Mouse (Mus musculus) neural tube, embryonic 15.5 days (tissue): Measurements from ENCODE around the gene Pfkfb4. TPM values are rescaled to one million over a fixed set of nuclear protein-coding genes. Genes with fewer than 3 reads are reported as not detected.
A peak's percentile ranks its signal among the peaks of the same experiment; 100 is the strongest.

Experiments used
- ATAC-seq: fragments of 200-750 bp; cut with Nextera tagmentation; 2 replicates; pipeline ENCODE4 v1.8.0; 2017; ENCODE audit warnings: mild to moderate bottlenecking, moderate TSS enrichment, moderate library complexity; ENCODE audit not compliant: low FRiP score
- H3K27ac ChIP-seq: fragments of 300-500 bp; sonication (generic); replicated peaks from 2 replicates; pipeline ENCODE4 v1.5.1; 2015; ENCODE audit warnings: mild to moderate bottlenecking, inconsistent platforms
- H3K27me3 ChIP-seq: fragments of 300-500 bp; sonication (generic); replicated peaks from 2 replicates; pipeline ENCODE4 v1.6.1; 2015; ENCODE audit warnings: inconsistent platforms
- H3K36me3 ChIP-seq: fragments of 300-500 bp; sonication (generic); 2 replicates; pipeline ENCODE4 v1.6.1; 2015; ENCODE audit warnings: inconsistent platforms
- H3K4me1 ChIP-seq: fragments of 300-500 bp; sonication (generic); 2 replicates; pipeline ENCODE4 v1.6.1; 2015; ENCODE audit warnings: inconsistent platforms
- H3K4me2 ChIP-seq: fragments of 300-500 bp; sonication (generic); 2 replicates; pipeline ENCODE4 v1.6.1; 2015; ENCODE audit warnings: inconsistent platforms, mild to moderate bottlenecking, moderate library complexity
- H3K4me3 ChIP-seq: fragments of 300-500 bp; sonication (generic); replicated peaks from 2 replicates; pipeline ENCODE4 v1.5.1; 2015; ENCODE audit warnings: mild to moderate bottlenecking, inconsistent platforms
- H3K9ac ChIP-seq: fragments of 300-500 bp; sonication (generic); replicated peaks from 2 replicates; pipeline ENCODE4 v1.6.1; 2015; ENCODE audit warnings: mild to moderate bottlenecking, inconsistent platforms
- H3K9me3 ChIP-seq: fragments of 300-500 bp; sonication (generic); replicated peaks from 2 replicates; pipeline ENCODE4 v1.6.1; 2016; ENCODE audit warnings: inconsistent platforms
- WGBS: fragments of 180-500 bp; shearing (Covaris S2); methylation state at CpG from one replicate; pipeline ENCODE4 v1.1.7; 2015; ENCODE audit warnings: mixed read lengths; 5-methylcytosine and 5-hydroxymethylcytosine counted together
- polyA plus RNA-seq: library from polyadenylated mRNA; unstranded; fragments of >200 nt; fragmentation: Nextera tagmentation; extraction: Ambion mirVana; gene quantifications from 2 replicates; pipeline ENCODE4 v1.2.1, GENCODE M21; 2015

Gene Pfkfb4
- 26.3 and 30.1 TPM in 2 replicates for polyA plus RNA-seq

DNA sequence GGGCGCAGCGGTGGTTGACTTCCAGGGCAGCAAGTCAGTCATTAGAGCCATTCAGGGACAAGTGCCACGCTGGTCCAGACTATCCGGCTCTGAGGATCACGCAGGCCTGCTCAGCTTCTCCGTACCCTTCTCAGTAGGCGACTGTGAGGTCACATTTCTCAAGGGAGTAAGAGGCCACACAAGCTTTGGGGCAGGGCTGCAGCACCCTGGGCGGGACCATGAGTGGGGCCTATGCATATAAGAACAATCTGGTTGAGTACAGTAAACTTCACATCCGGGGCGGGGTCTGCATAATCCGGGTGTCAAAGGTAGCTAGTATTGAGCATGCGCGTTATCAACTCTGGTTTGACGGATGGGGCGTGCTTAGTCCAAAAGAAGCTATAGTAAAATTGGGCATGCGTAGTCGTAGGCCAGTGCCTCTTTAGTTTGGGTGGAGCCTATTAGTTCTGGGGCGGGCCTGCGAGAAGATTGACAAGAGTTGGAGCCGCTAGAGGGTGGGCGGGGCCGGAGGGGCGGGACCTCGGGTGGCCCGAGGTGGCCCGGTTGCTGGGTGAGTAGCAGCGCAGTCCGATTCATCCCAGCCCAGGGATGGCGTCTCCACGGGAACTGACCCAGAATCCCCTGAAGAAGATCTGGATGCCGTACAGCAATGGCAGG is at the start of gene Pfkfb4:
Pfkfb4 (plus strand) TSS at position 351 of the 657 bp plus-strand sequence.
- Histone ChIP-seq H3K4me3 (peak within 1 kb of the TSS; percentile 56), H3K27me3 (no peaks in the 10 kb centered on the region), H3K4me2 (peak within 1 kb of the TSS; percentile 85), H3K27ac (peak within 1 kb of the TSS; percentile 86), H3K9me3 (no peaks in the 10 kb centered on the region), H3K36me3 (no peaks in the 10 kb centered on the region), H3K9ac (peak within 1 kb of the TSS; percentile 63), H3K4me1 (peaks cover 44% of the 10 kb centered on the region)
- whole genome bisulfite sequencing = 1% methylated on average over 31 of the region's 31 CpGs
- ATAC-seq = peak; percentile 95

DNA sequence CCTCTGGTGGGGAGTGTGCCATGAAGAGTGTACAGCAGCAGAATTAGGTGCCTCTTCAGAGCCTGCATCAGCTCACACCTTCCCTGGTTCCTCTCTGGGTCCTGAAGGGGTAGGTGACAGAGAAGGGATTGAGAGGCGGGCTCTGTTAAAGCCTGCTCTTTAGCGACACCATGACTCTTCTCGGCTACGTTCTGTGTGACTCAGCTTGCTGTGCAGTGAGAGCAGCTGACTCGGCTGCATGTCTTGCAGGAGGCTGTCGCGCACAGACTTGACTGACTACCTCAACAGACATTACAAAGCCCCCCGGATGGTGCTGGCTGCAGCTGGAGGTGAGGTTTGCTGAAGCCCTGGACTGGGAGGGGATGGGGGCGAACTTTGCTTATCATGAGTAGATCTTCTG is 46.5 kb upstream of the Pfkfb4 start:
- no peak overlapping the region for H3K4me2 ChIP-seq
- no peaks in the 10 kb centered on the region for H3K9me3 ChIP-seq
- no peaks in the 10 kb centered on the region for H3K4me1 ChIP-seq
- no peak for ATAC-seq
- H3K27me3 ChIP-seq = no peaks in the 10 kb centered on the region
- H3K4me3 ChIP-seq = no peak overlapping the region
- no peak overlapping the region for H3K9ac ChIP-seq
- WGBS = 85% methylated on average over 9 of the region's 9 CpGs
- H3K36me3 ChIP-seq = peaks cover 91% of the 10 kb centered on the region
- no peak overlapping the region for H3K27ac ChIP-seq

DNA sequence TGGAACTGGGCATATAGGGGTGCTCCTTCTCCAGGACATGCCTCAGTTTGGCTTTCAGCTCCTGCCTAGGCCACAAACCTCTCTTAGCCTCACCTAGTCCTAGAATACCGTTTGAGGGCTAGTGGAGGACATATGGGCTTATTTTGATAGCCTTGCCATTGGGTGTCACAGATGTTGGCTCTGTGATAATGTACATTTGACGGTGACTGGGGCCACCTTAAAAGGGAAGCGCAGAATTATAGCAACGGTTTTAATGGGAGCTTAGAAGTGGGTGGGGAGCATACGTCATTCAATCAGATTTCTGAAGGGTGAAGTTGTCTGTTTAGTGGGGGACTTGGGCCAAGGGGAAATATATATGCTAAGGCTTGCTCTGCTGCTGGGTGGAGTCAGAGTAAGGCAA is 46.0 kb upstream of the Pfkfb4 start:
- Histone ChIP-seq H3K4me3 (no peak overlapping the region), H3K9ac (no peak overlapping the region), H3K4me2 (no peak overlapping the region), H3K9me3 (no peaks in the 10 kb centered on the region), H3K27ac (no peak overlapping the region), H3K27me3 (no peaks in the 10 kb centered on the region), H3K4me1 (no peaks in the 10 kb centered on the region), H3K36me3 (peaks cover 91% of the 10 kb centered on the region)
- 92% methylated on average over 5 of the region's 5 CpGs for WGBS
- no peak for ATAC-seq

DNA sequence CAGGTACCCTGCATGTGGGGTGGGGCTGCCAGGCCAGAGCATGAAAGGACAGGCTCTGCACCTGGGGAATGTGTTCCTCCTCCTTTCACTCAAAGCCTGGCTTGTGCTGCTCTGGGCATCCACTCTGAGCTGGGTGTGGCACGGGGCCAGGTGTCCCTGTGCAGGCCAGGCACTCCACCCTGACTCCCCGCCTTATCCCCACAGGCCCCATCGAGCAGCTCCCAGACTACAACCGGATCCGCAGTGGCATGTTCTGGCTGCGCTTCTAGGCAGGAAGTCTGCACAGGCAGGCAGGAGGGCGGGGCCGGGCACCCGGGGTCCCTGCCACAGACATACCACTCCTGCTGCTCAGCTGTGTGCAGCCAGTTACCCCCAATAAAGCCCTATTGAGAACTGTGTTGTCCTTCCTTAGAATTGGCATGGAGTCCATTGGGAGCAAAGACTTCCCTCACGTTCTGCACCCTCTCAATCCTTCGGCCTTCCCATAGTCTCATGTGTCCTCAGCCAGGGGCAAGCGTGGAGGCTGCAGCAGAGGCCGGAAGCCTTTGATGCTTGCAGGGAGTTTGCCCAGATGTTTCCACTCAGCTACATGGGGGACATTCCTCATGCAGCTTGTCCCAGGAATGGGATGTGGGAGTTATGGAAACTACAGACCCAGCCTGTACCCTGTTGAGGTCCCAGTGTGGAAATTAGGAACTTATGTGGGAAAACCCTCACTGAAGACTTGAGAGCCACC is 42.2 kb upstream of the Pfkfb4 start:
- H3K27ac ChIP-seq = no peak overlapping the region
- H3K4me3 ChIP-seq = no peak overlapping the region
- peaks cover 59% of the 10 kb centered on the region for H3K36me3 ChIP-seq
- WGBS = 88% methylated on average over 13 of the region's 13 CpGs
- no peak; the same call in 1 of the 2 replicates for ATAC-seq
- H3K27me3 ChIP-seq = peaks cover 23% of the 10 kb centered on the region
- H3K9me3 ChIP-seq = no peaks in the 10 kb centered on the region
- H3K4me1 ChIP-seq = no peaks in the 10 kb centered on the region
- no peak overlapping the region for H3K4me2 ChIP-seq
- no peak overlapping the region for H3K9ac ChIP-seq

DNA sequence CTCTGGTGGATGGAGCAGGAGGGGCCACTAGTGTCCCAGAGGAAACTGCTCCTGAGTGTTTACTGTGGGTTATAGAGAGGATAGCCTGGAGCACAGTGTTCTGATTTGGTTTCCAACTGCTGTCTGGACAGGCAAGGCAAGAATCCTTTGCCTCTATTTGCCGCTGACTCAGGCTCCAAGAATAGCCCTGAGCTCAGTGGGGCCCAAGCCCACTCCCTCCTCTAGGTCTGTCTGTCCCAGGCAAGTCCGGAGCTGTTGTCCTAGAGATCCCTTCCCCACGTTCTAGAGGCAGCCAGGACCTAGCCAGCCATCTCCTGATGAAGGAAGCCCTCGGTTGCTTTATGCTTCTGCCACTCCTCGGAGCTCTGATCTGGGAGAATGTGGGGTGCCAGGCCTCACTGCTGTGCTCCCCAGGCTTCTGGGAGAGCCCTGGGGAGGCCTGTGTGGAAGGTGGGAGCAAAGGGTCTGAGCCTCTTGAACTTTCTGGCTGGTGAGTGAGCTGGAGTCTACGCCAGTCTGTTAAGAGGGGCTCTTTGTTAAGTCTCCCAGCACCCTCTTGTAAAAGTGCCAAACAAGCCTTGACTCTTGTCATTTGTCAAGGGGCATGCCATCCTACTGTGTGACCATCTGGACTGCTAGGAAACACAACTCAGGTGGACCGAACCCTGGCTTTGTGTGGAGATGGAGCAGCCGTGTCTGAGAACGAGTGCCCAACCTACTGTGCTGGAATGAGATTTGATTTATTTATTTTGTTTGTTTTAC is 41.4 kb upstream of the Pfkfb4 start:
- no peaks in the 10 kb centered on the region for H3K9me3 ChIP-seq
- 86% methylated on average over 9 of the region's 9 CpGs for WGBS
- no peak overlapping the region for H3K4me2 ChIP-seq
- ATAC-seq = no peak
- no peak overlapping the region for H3K9ac ChIP-seq
- H3K27me3 ChIP-seq = peaks cover 23% of the 10 kb centered on the region
- H3K4me3 ChIP-seq = no peak overlapping the region
- peak overlapping the region; percentile 45 for H3K27ac ChIP-seq
- peaks cover 52% of the 10 kb centered on the region for H3K36me3 ChIP-seq
- no peaks in the 10 kb centered on the region for H3K4me1 ChIP-seq

DNA sequence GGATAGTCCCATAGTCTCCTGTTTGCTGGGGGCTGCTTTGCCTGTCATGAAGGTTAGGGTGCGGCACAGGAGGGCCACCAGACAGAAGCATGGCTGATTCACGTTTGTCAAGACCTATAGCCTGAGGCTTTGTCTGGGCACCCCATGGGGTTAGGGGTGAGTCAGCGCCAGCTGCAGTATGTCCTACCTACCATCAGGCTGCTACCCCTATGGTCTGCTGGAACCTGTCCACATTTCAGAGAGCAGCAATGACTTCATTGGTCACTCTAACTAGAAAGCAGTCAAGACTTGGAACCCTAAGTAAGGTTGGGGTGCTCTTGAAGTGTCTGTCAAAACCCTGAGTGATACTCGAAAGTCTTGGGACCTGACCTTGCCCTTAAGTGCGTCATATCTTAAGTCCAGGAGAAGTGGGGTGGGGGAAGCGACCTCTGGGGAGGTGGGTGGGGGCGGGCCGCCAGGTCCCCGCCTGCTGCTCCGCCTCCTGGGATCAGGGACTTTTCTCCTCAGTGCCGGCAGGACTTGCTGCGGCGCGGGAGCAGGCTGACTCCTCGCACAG is 38.4 kb upstream of the Pfkfb4 start, which contains the start of gene Col7a1:
Col7a1 (plus strand) TSS at position 506 of the 556 bp plus-strand sequence.
- peak within 1 kb of the TSS; percentile 19; the same call in 1 of the 2 replicates for H3K4me2 ChIP-seq
- WGBS = 13% methylated on average over 15 of the region's 15 CpGs
- H3K9ac ChIP-seq = no peak within 1 kb of the TSS
- H3K4me1 ChIP-seq = no peaks in the 10 kb centered on the region
- ATAC-seq = no peak
- H3K9me3 ChIP-seq = no peaks in the 10 kb centered on the region
- H3K4me3 ChIP-seq = no peak within 1 kb of the TSS
- peaks cover 23% of the 10 kb centered on the region for H3K27me3 ChIP-seq
- H3K27ac ChIP-seq = no peak within 1 kb of the TSS
- peaks cover 24% of the 10 kb centered on the region for H3K36me3 ChIP-seq

DNA sequence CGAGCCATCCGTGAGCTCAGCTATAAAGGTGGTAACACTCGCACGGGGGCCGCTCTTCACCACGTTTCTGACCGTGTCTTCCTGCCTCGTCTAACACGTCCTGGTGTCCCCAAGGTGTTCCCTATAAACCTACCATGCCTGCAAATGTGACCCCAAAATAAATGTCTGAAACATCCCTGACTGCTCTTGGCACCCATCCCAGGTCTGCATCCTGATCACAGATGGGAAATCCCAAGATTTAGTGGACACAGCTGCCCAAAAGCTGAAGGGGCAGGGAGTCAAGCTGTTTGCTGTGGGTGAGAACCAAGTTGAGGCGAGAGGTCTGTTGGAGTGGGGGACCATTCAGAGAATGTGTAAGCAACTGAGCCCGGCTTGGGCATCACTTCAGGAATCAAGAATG is 36.3 kb upstream of the Pfkfb4 start:
- H3K27me3 ChIP-seq = peaks cover 23% of the 10 kb centered on the region
- 91% methylated on average over 11 of the region's 11 CpGs for WGBS
- no peak overlapping the region for H3K4me2 ChIP-seq
- peaks cover 3% of the 10 kb centered on the region for H3K36me3 ChIP-seq
- H3K4me3 ChIP-seq = no peak overlapping the region
- H3K4me1 ChIP-seq = no peaks in the 10 kb centered on the region
- no peaks in the 10 kb centered on the region for H3K9me3 ChIP-seq
- ATAC-seq = no peak
- no peak overlapping the region for H3K27ac ChIP-seq
- no peak overlapping the region for H3K9ac ChIP-seq

DNA sequence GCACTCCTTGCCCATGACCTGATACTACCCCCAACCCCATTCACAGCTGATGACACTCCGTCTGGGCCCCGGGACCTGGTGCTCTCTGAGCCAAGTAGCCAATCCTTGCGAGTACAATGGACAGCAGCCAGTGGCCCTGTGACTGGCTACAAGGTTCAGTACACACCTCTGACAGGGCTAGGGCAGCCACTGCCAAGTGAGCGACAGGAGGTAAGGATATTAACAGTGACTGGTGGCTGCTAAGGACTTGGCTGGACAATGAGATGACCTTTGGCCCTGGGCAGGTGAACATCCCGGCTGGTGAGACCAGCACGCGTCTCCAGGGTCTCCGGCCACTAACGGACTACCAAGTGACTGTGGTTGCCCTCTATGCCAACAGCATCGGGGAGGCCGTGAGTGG is 35.7 kb upstream of the Pfkfb4 start:
- H3K9ac ChIP-seq = no peak overlapping the region

DNA sequence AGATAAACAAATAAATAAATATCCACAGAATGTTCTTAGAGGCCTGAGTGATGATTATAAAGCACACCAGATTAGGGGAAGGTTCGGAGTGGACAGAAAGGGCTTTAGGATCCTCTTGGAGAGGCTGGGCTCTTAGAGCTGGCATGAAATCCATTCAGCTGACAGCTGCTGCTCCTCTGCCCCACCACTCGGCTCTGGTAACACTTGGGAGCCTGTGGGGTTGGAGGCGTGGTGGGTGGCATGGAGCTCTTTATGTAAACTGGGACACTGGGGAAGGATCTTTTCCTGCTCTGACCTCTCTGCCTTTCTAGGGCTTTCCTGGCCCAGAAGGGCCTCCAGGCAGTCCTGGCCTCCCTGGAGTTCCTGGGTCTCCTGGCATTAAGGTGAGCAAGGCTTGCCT is 28.0 kb upstream of the Pfkfb4 start:
- Histone ChIP-seq H3K27ac (no peak overlapping the region), H3K9ac (no peak overlapping the region), H3K4me1 (no peaks in the 10 kb centered on the region), H3K36me3 (no peaks in the 10 kb centered on the region), H3K27me3 (no peaks in the 10 kb centered on the region), H3K9me3 (no peaks in the 10 kb centered on the region), H3K4me3 (no peak overlapping the region), H3K4me2 (no peak overlapping the region)
- no peak for ATAC-seq
- WGBS = 83% methylated on average over 3 of the region's 3 CpGs

More for the DNA sequence above, 35.7 kb upstream of the Pfkfb4 start:
- ATAC-seq = no peak
- no peak overlapping the region for H3K4me2 ChIP-seq
- WGBS = 92% methylated on average over 11 of the region's 11 CpGs
- H3K9me3 ChIP-seq = no peaks in the 10 kb centered on the region
- no peaks in the 10 kb centered on the region for H3K4me1 ChIP-seq
- H3K4me3 ChIP-seq = no peak overlapping the region
- H3K36me3 ChIP-seq = no peaks in the 10 kb centered on the region
- no peak overlapping the region for H3K27ac ChIP-seq
- peaks cover 23% of the 10 kb centered on the region for H3K27me3 ChIP-seq

DNA sequence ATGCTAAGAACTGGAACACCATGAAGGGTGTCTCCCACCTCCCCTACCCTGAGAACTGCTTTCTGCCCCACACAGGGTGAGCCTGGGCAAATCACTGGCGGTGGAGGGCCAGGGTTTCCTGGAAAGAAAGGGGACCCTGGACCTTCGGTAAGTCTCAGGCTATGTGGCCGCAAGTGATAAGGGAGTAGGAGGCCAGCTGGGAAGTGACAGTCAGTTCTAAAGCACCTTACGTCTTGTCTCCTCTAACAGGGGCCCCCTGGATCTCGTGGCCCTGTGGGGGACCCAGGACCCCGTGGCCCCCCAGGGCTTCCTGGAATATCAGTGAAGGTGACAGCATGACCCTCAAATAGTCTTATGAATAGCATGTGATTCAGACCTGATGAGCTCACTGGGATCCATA is 27.2 kb upstream of the Pfkfb4 start:
- Histone ChIP-seq H3K36me3 (no peaks in the 10 kb centered on the region), H3K4me3 (no peak overlapping the region), H3K27ac (no peak overlapping the region), H3K9me3 (no peaks in the 10 kb centered on the region), H3K27me3 (no peaks in the 10 kb centered on the region), H3K4me1 (no peaks in the 10 kb centered on the region), H3K4me2 (no peak overlapping the region), H3K9ac (no peak overlapping the region)
- ATAC-seq = no peak
- WGBS = 87% methylated on average over 6 of the region's 6 CpGs

DNA sequence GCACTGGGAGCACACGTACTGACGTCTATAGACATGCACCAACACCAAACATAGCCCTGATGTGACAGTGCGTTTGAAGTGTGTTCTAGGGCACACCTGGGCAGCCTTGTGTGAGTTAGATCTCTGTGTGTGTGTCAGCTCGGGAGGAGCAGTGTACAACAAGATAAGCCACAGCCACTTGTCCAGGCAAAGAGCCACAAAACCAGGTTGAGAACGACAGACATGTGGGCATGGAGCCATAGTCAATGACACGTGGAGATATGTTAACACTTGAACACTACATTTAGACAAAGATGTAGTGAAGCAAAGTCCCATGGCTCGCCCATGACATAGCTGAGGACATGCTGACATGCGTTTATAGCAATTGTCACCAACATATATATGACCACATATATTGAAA is 21.0 kb upstream of the Pfkfb4 start:
- no peaks in the 10 kb centered on the region for H3K27me3 ChIP-seq
- no peak overlapping the region for H3K4me3 ChIP-seq
- no peaks in the 10 kb centered on the region for H3K36me3 ChIP-seq
- 88% methylated on average over 8 of the region's 8 CpGs for WGBS
- H3K9ac ChIP-seq = no peak overlapping the region
- H3K9me3 ChIP-seq = no peaks in the 10 kb centered on the region
- H3K27ac ChIP-seq = no peak overlapping the region
- ATAC-seq = no peak
- H3K4me1 ChIP-seq = no peaks in the 10 kb centered on the region
- no peak overlapping the region for H3K4me2 ChIP-seq
